Mouse (Mus musculus): ENCODE results near the gene Limch1.

DNA sequence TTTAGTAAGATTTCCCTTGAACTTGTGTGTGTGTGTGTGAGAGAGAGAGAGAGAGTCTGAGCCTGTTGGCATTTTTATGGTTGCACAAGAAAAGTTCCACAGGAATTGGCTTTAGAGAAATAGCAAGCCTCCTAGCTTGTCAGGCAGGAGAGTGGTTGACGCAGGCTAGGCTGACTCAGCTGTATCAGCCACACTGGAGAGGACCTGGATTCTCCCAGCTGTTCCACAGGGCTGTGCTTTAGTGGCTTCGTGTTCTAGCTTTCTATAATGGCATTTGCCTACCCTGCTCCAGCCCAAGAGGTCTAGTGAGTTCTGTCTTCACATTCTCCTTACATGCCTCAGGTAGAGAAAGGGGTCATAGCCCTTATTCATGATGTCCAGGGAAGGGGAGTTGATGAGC lies 13.7 kb downstream of the Limch1 start:
- no peak for TF ChIP-seq CHD2 (IDR thresholded peaks at IDR 0.05; ENCODE audit: low read depth, low read length)
- no peak for TF ChIP-seq ZC3H11A (IDR thresholded peaks at IDR 0.05; ENCODE audit: borderline replicate concordance, low read depth, low read length)
- no peak for TF ChIP-seq HCFC1 (IDR thresholded peaks at IDR 0.05; ENCODE audit: borderline replicate concordance, insufficient read depth, low read length)
- TF ChIP-seq ZNF384 (IDR thresholded peaks at IDR 0.05; ENCODE audit: low read depth, low read length): no peak
- no peak for TF ChIP-seq MAFK (IDR thresholded peaks at IDR 0.05; ENCODE audit: insufficient read depth, low read depth, low read length)
